Mouse (Mus musculus) ES-CJ7 (cell line): ENCODE results near the gene Egfl8.

Experiments
- DNase-seq: peaks from one replicate; pipeline ENCODE4 v3.0.0; 2011; ENCODE audit warnings: low read depth, low spot score

The Egfl8 gene

GRCm38 (mm10) chr17:34627943-34628643, 12.3 kb upstream of the Egfl8 start, which contains the start of gene Ppt2:
TSS of gene Ppt2 (minus strand) at chr17:34628510.
- no peak for DNase-seq

GRCm38 (mm10) chr17:34627093-34627942, 11.5 kb upstream of the Egfl8 start:
- DNase-seq: peak; percentile 83

- peak; percentile 53 for DNase-seq
Measured at GRCm38 (mm10) chr17:34626773-34627092, 11.0 kb upstream of the Egfl8 start.

- no peak for DNase-seq
Measured at GRCm38 (mm10) chr17:34626062-34626772, 10.4 kb upstream of the Egfl8 start.

GRCm38 (mm10) chr17:34624981-34625380, 9.2 kb upstream of the Egfl8 start:
- DNase-seq: no peak

- DNase-seq: peak; percentile 41
Measured at GRCm38 (mm10) chr17:34623161-34623560, 7.4 kb upstream of the Egfl8 start.

GRCm38 (mm10) chr17:34621006-34621405, 5.2 kb upstream of the Egfl8 start:
- no peak for DNase-seq

GRCm38 (mm10) chr17:34618999-34619398, 3.2 kb upstream of the Egfl8 start:
- peak; percentile 80 for DNase-seq

GRCm38 (mm10) chr17:34613830-34614229, 1.9 kb downstream of the Egfl8 start:
- DNase-seq: no peak

GRCm38 (mm10) chr17:34613054-34613645, 2.6 kb downstream of the Egfl8 start:
- DNase-seq: no peak

GRCm38 (mm10) chr17:34611050-34611449, 4.7 kb downstream of the Egfl8 start:
- no peak for DNase-seq

- DNase-seq: no peak
Measured at GRCm38 (mm10) chr17:34607997-34608396, 7.8 kb downstream of the Egfl8 start.

GRCm38 (mm10) chr17:34606186-34607039, 9.4 kb downstream of the Egfl8 start:
- no peak for DNase-seq

- peak; percentile 94 for DNase-seq
Measured at GRCm38 (mm10) chr17:34605609-34606008, 10.2 kb downstream of the Egfl8 start.

- no peak for DNase-seq
Measured at GRCm38 (mm10) chr17:34604511-34605237, 11.1 kb downstream of the Egfl8 start.

- peak; percentile 100 for DNase-seq
Measured at GRCm38 (mm10) chr17:34604061-34604508, 11.7 kb downstream of the Egfl8 start, which contains the start of gene Agpat1. TSS of gene Agpat1 (plus strand) at chr17:34604262.

- DNase-seq: peak; percentile 100
Measured at GRCm38 (mm10) chr17:34603375-34604060, 12.3 kb downstream of the Egfl8 start, which contains the start of gene Rnf5. TSS of gene Rnf5 (minus strand) at chr17:34603690.

- DNase-seq: no peak
Measured at GRCm38 (mm10) chr17:34601796-34602195, 14.0 kb downstream of the Egfl8 start.

GRCm38 (mm10) chr17:34599891-34600290, 15.9 kb downstream of the Egfl8 start:
- DNase-seq: no peak
